Mouse (Mus musculus): ENCODE results near the gene Dnttip1. TPM values are rescaled to one million over a fixed set of nuclear protein-coding genes. Genes with fewer than 3 reads are reported as not detected.

Gene Dnttip1
- polyA plus RNA-seq (2012; ENCODE audit: low replicate concordance): 50.1 and 129 TPM in 2 replicates

DNA sequence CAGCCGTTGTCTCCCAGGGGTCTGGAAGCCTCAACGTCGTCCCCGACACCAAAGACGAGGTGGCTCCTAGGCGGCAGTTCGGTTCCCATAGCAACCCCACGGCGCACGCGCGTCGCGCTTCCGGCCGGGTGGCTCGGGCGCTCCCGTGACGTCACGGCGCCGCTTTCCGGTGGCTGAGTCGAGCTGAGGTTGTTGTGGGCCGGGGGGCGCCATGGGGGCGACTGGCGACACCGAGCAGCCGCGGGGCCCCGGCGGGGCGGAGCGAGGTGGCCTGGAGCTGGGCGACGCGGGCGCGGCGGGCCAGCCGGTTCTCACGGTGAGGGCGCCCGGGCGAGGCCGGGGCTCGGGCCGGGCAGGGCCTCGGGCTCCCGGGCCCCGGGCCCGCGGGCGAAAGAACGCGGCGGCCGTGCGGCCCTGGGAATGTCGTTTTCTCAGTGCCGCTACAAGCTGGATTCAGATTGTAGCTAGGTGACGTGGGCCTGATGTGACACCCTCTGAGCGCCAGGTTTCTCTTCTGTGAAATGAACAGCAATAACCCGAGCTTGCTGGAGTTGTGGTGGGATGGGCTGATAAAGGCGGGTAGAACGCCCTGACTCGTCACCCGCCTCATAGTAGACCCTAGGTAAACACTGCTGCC, at the start of gene Dnttip1, which contains the start of gene Wfdc3:
TSS of gene Dnttip1 (plus strand) at position 141 of the 637 bp plus-strand sequence.
TSS of gene Wfdc3 (minus strand) at position 89 of the 637 bp plus-strand sequence.

DNA sequence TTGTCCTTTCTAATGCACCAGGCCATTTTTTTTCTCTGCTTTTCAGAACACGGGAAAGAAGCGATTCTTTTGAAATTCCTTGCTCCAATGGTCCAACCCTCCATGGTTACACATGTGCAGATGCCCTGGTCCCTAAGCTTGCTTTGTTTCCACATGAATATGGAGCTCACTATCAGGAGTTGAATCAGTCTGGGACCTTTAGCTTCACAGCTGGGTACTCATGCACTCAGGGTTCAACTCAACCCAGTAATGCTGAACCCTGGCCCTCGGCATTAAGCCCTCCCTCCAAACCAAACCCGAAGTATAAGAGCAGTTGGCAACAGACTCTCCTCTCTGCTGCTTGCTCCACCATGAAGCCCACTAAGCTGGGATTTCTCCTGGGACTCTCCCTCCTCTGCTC, 47.6 kb upstream of the Dnttip1 start, which contains the start of gene Spint4:
TSS of gene Spint4 (plus strand) at position 301 of the 400 bp plus-strand sequence.

DNA sequence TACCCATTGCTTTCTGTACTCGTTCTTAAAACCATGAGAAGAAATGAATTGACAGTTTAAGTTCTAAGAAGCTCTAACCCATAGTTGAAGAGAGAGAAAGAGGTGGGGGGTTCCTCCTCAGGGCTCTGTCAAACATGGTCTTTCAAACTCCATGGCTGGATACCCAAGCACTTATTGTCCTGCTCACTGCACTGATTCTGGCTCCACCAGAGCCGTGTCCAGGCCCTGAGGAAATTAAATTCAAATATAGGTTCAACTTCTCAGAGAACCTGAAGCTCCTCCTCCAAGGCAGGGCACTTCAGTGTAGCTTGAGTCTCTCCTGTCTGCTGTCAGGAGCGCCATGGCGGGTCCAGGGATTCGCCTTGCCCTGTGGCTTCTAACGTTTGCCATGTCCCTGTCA, 30.8 kb upstream of the Dnttip1 start, which contains the start of gene Spint5:
TSS of gene Spint5 (plus strand) at position 301 of the 400 bp plus-strand sequence.

DNA sequence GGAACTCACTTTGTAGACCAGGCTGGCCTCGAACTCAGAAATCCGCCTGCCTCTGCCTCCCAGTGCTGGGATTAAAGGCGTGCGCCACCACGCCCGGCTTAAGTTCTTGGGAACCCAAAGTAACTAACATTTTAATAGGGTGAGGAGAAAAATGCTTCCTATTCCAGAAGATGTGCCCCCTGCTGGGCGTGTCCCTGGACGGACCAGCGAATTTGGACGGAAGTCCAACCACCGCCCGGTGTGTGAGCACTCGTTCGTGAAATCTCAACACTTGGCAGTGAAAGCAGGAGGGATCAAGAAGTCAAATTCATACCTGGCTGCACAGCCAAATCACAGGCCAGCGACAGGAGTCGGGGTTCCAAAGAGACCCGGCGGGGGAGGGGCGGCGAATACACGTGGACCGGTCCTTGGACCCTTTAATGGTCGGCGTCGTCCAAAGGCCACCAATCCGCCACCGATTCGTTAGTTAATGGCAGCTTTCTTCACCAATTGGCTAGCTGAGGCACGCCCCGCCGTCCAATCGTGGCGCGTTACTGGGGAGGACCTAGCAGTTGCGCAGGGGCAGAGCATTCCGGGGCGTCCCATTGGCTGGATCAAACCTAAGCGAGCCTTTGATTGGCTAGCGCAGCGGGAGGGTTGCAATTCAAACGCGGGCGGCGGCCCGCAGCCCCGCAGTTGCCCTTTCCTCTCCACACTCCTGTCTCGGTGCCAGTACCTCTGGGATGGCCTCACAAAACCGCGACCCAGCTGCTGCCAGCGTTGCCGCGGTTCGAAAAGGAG, 23.7 kb downstream of the Dnttip1 start, which contains the start of gene Ube2c:
TSS of gene Ube2c (plus strand) at position 641 of the 780 bp plus-strand sequence.

DNA sequence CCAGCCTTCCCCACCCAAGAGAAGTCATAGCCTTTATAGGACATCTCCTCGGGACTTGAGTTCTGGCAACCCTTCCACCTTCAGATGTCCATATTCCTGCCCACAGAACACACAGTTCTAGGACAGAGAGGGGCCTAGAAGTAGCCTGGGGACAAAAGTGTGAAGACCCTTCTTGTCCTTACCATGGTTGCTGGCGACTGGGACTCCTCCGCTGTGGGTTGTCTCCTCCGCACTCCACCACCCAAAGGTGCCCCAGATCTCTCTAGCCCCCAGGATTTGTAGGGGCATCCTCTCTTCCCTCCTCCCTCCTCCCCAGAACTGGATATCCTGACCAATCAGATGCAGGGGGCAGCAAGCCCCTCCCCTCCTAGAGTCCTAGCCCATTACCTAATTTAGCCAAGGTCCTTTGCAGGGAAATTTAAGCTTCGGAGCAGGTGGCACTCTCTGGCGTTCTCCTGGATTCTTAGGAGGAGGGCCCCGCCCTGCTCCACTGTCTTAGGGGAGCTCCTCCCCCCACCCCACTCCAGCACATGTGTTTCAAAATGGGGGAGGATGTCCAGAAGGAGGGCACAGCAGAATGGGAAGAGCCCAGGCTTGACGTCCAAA, 33.8 kb downstream of the Dnttip1 start, which contains the start of gene Tnnc2:
TSS of gene Tnnc2 (minus strand) at position 487 of the 606 bp plus-strand sequence.

DNA sequence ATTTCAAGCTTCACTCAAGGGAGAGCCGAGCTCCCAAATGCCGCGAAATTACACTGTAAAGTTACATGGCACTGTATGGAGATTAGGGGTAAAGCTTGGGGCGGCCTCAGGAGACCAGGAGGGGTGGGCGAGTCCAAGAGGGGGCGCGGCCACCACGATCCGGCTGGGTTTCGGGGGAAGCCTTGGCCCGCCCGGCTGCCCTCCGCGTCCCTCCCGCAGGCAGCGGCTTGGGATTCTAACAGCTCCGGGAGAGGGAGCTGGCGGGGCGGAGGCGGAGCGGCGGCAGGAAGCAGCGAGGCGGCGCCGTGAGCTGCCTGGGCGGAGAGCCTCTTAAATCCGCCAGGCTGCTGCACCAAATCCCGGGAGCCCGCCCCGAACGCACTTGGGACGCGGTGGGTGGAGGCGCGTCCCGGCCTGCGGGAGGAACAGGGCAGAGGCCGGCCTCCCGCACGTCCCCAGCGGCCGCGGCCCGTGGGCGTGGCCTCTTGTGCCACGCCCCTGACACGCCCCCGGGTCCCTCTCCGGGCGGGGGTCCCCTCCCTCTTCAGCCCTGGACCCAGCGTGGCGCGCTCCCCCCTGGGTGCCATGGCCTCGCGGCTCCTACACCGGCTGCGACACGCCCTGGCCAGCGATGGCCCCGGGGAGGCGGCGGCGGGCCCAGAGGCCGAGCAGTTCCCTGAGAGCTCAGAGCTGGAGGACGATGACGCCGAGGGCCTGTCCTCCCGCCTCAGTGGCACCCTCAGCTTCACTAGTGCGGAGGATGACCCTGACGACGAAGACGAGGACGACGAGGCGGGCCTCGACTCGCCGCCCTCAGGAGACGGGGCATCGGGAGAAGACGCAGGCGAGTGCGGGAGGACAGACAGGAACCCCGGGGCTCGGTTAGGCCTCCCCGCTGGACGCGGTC, 40.0 kb downstream of the Dnttip1 start, which contains the start of gene Snx21:
TSS of gene Snx21 (plus strand) at position 343 of the 907 bp plus-strand sequence.

DNA sequence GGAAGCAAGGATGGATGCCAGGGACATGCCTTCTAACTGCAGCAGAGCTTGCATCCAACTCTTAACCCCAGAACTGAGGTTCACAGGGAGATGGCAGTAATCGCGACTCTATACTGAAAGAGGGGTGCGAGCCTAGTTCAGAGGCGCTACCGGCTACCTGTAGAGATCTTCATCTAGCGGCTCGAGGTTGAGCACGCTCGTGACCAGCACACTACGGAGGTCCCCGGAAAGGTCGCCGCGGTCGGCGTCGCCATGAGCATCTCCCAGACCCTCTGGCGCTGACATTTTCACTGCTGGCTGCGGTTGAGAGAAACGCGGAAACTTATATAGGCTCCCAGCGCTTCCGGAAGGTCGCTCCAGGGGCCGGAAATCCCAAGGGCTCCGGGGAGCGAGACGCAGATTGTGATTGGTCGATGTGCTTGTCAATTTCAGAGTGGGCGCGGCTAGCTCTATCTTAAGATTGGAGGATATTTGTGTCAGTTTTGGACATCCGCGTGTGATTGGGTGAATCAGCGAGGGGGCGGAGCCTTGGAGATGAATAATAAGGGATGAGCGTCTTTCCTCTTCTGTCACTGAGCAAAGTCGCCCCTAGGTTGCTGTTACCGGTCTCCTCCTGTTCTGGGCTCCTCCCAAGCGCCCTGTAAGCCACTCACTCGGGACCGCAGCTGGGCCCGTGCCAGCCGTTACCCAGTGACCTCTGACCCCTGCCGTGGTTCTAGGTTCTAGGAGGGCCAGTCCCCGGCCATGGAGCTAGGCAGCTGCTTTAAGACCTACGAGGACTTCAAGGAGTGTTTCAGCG, 58.9 kb downstream of the Dnttip1 start, which contains the start of the genes Acot8 and Zswim3:
TSS of gene Acot8 (minus strand) at position 350 of the 799 bp plus-strand sequence.
TSS of gene Zswim3 (plus strand) at position 566 of the 799 bp plus-strand sequence.

Other genes with a start within 250 kb of the Dnttip1 start
- 111 and 192 TPM in 2 replicates for gene Pigt, start 248.5 kb upstream of the Dnttip1 start, polyA plus RNA-seq (2012; ENCODE audit: low replicate concordance)
- gene Wfdc2, start 183.6 kb upstream of the Dnttip1 start, polyA plus RNA-seq (2012; ENCODE audit: low replicate concordance): not detected in 2 replicates
- gene Spint3, start 172.5 kb upstream of the Dnttip1 start, polyA plus RNA-seq (2012; ENCODE audit: low replicate concordance): not detected in 2 replicates
- not detected in 2 replicates for gene Wfdc6a, start 160.5 kb upstream of the Dnttip1 start, polyA plus RNA-seq (2012; ENCODE audit: low replicate concordance)
- gene Eppin, start 152.4 kb upstream of the Dnttip1 start, polyA plus RNA-seq (2012; ENCODE audit: low replicate concordance): not detected in 2 replicates
- gene Wfdc6b, start 132.5 kb upstream of the Dnttip1 start, polyA plus RNA-seq (2012; ENCODE audit: low replicate concordance): not detected in 2 replicates
- 0.04 TPM in 1 of 2 replicates, not detected in the other for gene Wfdc8, start 132.4 kb upstream of the Dnttip1 start, polyA plus RNA-seq (2012; ENCODE audit: low replicate concordance)
- not detected in 2 replicates for gene Wfdc16, start 107.2 kb upstream of the Dnttip1 start, polyA plus RNA-seq (2012; ENCODE audit: low replicate concordance)
- not detected in 2 replicates for gene Wfdc10, start 89.9 kb upstream of the Dnttip1 start, polyA plus RNA-seq (2012; ENCODE audit: low replicate concordance)
- not detected in 2 replicates for gene Wfdc9, start 89.4 kb upstream of the Dnttip1 start, polyA plus RNA-seq (2012; ENCODE audit: low replicate concordance)
- gene Wfdc11, start 71.9 kb upstream of the Dnttip1 start, polyA plus RNA-seq (2012; ENCODE audit: low replicate concordance): not detected in 2 replicates
- not detected in 2 replicates for gene Wfdc13, start 60.9 kb upstream of the Dnttip1 start, polyA plus RNA-seq (2012; ENCODE audit: low replicate concordance)
- gene Spint4, start 47.5 kb upstream of the Dnttip1 start, polyA plus RNA-seq (2012; ENCODE audit: low replicate concordance): not detected in 2 replicates
- gene Spint5, start 30.7 kb upstream of the Dnttip1 start, polyA plus RNA-seq (2012; ENCODE audit: low replicate concordance): not detected in 2 replicates
- gene Wfdc3, start 52 bp upstream of the Dnttip1 start, polyA plus RNA-seq (2012; ENCODE audit: low replicate concordance): not detected in 2 replicates
- 21.9 and 41.7 TPM in 2 replicates for gene Ube2c, start 23.9 kb downstream of the Dnttip1 start, polyA plus RNA-seq (2012; ENCODE audit: low replicate concordance)
- gene Tnnc2, start 34.0 kb downstream of the Dnttip1 start, polyA plus RNA-seq (2012; ENCODE audit: low replicate concordance): 0.18 TPM in 1 of 2 replicates, not detected in the other
- gene Snx21, start 39.8 kb downstream of the Dnttip1 start, polyA plus RNA-seq (2012; ENCODE audit: low replicate concordance): 6.8 and 12.4 TPM in 2 replicates
- gene Acot8, start 58.9 kb downstream of the Dnttip1 start, polyA plus RNA-seq (2012; ENCODE audit: low replicate concordance): 16.4 and 60.9 TPM in 2 replicates
- gene Zswim3, start 59.1 kb downstream of the Dnttip1 start, polyA plus RNA-seq (2012; ENCODE audit: low replicate concordance): 1.6 and 1.9 TPM in 2 replicates
- gene Zswim1, start 76.7 kb downstream of the Dnttip1 start, polyA plus RNA-seq (2012; ENCODE audit: low replicate concordance): 23.3 and 24.2 TPM in 2 replicates
- 0.93 TPM in 1 of 2 replicates, not detected in the other for gene Spata25, start 82.6 kb downstream of the Dnttip1 start, polyA plus RNA-seq (2012; ENCODE audit: low replicate concordance)
- 86.1 and 549 TPM in 2 replicates for gene Ctsa, start 86.9 kb downstream of the Dnttip1 start, polyA plus RNA-seq (2012; ENCODE audit: low replicate concordance)
- 11.3 and 15.6 TPM in 2 replicates for gene Neurl2, start 87.5 kb downstream of the Dnttip1 start, polyA plus RNA-seq (2012; ENCODE audit: low replicate concordance)
- gene Pltp, start 111.7 kb downstream of the Dnttip1 start, polyA plus RNA-seq (2012; ENCODE audit: low replicate concordance): 47.5 and 54.7 TPM in 2 replicates
- gene Pcif1, start 133.3 kb downstream of the Dnttip1 start, polyA plus RNA-seq (2012; ENCODE audit: low replicate concordance): 102 and 104 TPM in 2 replicates
- gene Zfp335, start 165.8 kb downstream of the Dnttip1 start, polyA plus RNA-seq (2012; ENCODE audit: low replicate concordance): 53.1 and 93.7 TPM in 2 replicates
- gene Mmp9, start 194.8 kb downstream of the Dnttip1 start, polyA plus RNA-seq (2012; ENCODE audit: low replicate concordance): 36.0 and 103 TPM in 2 replicates
- 0.58 and 2.7 TPM in 2 replicates for gene Slc12a5, start 214.8 kb downstream of the Dnttip1 start, polyA plus RNA-seq (2012; ENCODE audit: low replicate concordance)

Data from hematopoietic multipotent progenitor cell, adult 10-12 weeks (in vitro differentiated cells).